Mouse (Mus musculus) layer of hippocampus, postnatal 36 days (tissue): ENCODE results near the gene Cdc42ep5. TPM values are rescaled to one million over a fixed set of nuclear protein-coding genes. Genes with fewer than 3 reads are reported as not detected.

Experiments used
- DNase-seq, 2 experiments: peaks; one replicate each; pipeline ENCODE4 v3.0.0; 2022
- total RNA-seq, 2 experiments: library from RNA; stranded (reverse); gene quantifications; 2 replicates each; pipeline ENCODE4 v1.2.3; 2021

Cdc42ep5 gene
- total RNA-seq, 2 experiments from 2014 or later: 0.95 to 1.1 TPM

DNA sequence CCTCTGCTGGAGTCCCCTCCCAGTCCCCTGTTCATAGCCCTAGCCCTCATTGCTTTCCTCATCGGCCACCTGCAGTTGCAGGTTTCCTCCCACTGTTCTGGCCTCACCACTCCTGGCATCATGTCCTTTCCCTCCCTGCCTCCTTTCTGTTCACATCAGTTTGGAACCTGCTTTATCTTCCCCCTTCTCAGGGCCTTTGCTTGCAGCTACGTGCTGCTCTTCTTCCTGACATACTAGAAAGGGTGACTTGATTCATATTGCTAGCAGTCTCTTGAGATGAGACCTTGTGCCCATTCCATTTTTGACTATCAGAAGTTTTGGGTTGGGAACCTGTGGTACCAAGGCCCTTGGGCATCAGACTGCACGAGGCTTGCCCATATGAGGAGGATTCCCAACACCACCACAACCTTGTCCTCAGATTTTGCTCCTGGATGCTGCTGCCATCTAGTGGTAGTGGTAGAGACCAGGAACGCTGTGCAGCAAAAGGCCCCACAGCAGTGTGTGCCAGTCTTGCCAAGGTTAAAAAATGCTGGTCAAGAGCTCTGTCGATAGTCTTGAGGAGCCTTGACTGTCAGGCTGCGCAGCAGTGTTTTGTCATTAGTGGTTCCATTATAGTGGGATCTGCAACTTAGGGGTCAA, 19.0 kb downstream of the Cdc42ep5 start:
- peak in 1 of 2 experiments; percentile 62 for DNase-seq

DNA sequence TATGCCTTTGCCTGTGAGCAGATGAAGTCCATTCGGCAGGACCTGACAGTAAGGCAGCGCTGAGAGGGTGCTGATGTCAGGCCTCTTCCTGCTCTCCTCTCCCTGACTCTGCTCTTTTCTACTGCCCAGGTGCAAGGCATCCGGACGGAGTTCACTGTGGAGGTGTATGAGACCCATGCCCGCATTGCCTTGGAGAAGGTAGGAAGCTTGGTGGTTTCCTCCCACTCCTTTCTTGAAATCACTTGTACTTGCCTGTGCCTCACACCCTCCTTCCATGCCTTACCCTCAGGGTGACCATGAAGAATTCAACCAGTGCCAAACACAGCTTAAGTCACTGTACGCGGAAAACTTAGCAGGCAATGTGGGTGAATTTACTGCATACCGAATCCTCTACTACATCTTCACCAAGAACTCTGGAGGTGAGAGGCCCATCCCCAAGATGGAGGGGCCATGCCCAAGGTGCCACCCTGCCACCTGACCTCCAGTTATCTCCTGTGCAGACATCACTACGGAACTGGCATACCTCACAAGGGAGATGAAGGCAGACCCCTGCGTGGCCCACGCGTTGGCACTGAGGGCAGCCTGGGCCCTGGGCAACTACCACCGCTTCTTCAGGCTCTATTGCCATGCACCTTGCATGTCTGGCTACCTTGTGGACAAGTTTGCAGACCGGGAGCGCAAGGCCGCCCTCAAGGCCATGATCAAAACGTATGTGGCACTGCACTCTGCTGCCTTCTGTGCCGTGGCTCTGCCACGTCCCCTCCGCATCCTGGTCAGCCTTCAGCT, 19.7 kb downstream of the Cdc42ep5 start:
- DNase-seq: no peak

DNA sequence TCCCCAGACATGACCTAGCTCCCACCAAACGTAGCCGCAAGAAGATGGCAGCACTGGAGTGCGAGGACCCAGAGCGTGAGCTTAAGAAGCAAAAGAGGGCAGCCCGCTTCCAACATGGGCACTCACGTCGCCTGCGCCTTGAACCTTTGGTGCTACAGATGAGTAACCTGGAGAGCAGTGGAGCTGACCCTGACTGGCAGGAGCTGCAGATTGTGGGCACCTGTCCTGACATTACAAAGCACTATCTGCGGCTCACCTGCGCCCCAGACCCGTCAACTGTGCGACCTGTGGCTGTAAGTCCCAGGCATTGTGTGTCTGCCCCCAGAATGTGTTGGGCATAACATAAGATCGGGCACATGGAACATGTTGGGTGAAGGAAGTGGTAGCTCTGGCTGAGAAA, 20.6 kb downstream of the Cdc42ep5 start:
- no peak for DNase-seq

DNA sequence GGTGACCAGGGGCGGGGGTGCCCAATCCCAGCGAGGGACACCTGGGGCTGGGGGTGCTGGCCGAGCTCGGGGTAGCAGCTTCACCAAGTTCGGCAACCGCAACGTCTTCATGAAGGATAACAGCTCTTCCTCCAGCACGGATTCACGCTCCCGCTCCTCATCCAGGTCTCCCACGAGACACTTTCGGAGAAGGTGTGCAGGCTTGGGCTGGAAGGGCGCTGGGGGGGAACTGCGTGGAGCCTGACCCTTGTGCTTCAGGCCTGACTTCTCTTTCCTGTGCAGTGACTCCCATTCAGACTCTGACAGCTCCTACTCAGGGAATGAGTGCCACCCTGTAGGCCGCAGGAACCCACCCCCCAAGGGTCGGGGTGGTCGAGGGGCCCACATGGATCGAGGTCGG, 21.2 kb downstream of the Cdc42ep5 start:
- no peak for DNase-seq

DNA sequence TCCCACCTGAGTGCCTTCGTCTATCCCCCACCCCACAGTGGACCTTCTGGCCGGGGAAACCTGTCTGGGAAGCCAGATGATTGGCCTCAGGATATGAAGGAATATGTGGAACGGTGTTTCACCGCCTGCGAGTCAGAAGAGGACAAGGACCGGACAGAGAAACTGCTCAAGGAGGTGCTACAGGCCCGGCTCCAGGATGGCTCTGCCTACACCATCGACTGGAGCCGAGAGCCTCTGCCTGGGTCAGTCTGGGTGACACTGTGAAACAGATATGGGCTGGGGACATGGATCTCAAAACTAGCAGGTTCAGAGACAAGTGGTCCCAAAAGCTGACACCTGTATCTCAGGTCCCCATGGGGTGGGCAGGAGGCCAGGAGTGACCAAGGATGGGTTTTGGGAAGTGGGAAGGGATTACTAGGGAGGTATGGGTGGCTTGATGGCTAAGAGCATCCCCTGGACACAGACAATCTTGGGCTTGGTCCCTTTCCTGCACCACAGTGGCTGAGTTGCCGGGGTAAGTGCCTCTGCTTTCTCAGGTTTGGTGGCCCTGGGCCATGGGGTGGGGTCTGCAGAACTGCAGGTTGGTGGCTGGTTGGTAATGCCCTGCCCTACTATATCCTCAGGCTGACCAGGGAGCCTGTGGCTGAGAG, 21.7 kb downstream of the Cdc42ep5 start:
- DNase-seq: no peak

DNA sequence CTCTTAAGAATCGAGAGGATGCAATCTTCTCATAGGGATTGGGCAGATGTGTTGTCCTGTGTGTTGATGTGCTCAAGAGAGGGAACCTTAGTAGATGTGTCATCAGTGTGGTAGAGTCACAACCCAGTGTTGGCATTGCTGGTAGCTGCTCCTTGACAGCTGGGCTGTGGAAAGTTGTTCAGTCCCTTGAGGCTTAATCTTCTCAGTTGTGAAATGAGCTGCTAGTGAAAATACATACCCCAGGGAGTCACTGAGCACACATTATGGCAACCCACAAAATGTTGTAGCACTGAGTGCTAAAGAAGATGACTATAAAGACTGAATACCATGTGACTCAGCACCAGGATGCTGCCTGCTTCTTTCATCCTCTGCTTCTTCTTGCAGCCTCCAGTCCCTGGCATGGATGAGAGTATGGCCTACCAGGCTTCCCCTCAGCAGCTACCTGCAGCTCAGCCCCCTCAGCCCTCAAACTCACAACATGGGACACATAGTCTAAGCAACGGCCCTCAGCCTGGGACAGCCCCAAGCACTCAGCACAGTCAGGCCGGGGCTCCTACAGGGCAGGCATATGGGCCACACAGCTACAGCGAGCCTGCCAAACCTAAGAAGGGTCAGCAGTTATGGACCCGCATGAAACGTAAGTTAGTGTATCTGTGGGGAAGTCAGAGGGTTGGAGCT, 22.9 kb downstream of the Cdc42ep5 start:
- no peak for DNase-seq

DNA sequence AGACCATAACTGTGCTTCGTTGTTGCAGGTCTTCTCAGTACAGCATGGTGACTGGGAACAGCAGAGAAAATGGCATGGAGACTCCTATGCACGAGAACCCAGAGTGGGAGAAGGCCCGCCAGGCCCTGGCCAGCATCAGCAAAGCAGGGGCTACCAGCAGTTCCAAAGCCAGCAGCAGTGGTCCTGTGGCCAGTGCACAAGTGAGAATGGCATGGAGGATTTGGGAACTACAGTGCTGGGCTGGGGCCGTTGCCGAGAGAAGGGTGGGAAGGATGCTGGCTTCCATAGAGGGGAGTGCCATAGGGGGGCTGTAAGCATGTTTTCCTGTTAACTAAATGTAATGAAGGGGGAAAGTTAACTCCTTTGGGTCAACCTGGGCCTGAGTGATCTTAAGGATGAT, 25.3 kb downstream of the Cdc42ep5 start:
- no peak for DNase-seq

DNA sequence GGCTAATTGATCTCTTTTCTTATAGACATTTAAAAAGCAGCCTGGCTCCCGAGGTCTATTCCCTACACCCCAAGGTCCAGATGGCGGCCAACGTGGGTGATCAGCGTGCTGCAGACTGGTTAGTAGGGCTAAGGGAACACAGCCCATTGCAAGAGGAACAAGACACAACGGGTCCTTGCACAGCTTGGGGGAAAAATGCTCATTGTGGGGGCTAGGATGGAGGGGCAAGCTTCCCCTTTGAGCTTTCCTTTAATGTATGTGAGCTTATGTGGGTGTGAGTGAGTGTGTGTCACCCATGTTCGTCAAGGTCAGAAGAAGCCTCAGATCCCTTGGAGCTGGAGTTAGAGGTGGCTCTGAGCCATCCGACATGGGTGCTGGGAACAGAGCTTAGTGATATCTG, 26.0 kb downstream of the Cdc42ep5 start:
- DNase-seq: no peak

DNA sequence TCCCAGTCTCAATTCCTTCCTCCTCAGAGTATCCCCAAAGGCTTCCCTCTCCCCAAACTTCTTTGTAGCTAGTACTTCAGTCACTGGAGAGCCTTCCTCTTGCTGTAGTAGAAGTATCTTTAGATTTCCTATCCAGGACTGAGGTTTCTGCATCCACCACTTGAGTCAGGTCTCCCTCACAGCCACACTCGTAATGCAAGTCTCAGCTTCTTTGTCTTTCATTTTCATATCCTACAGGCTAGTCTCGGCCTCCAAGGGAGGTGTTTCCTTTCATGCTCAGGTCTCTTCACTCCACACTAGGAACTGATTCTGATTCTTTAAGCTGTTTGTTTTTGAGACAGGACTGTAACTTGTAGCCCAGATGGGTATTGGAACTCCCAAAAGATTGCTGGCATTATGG, 26.5 kb downstream of the Cdc42ep5 start:
- no peak for DNase-seq

DNA sequence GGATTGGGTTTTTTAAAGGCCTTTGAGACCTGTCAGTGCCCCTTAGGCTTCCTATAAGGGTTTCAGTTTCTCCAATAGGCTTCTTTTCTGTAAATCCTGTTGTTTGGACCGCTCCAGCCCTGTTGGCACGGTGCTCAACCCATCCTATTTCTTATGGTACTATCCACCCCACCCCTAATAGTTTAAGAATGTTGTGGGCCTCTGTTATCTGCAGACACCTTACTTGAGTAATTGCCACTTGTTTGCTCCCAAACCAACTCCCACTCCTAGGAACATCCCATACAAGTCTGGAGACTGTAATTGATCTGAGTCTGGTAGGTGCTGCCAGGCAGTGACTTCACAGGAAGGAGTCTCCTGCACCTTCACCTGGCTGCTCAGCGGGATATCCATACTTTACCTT, 26.9 kb downstream of the Cdc42ep5 start:
- DNase-seq: no peak

DNA sequence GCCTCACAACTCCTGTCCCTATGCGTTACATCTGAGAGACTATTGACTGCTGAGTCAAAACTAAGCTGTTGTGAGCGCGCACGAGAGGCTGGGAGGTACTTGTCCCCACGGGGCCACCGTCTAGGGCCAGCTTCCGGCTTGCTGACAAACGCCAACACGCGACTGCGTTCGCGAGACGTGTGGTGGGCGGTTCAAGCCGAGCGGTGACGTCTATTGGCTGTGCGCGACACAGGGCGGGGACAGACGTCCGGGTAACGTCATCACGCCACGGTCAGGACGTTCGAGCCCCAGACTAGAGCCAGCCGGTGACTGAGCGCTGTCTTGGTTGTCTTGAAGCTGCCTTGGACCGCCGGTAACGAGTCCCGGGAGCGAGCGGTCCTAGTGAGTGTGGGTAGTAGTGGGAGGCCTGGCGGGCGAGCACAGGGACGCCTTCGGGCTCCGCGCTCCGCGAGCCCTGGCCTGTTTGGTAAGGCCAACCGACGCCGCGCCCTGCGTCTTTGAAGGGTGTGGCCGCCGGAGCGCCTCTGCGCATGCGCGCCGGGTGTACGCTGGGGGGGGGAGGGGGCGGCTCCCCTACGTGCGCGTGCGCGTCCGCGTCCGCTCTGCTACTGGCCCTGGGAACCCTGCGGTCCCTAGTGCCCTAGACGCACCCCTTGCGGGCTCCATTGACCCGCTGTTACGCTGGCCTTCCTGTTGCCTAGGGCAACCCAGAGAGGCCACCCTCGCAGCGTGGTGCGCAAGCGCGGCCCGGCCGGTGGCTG, 27.7 kb downstream of the Cdc42ep5 start, which contains the start of gene Leng8:
Gene Leng8 (plus strand): TSS at position 269 of the 761 bp plus-strand sequence.
- peak; percentile 99 to 100 for DNase-seq

DNA sequence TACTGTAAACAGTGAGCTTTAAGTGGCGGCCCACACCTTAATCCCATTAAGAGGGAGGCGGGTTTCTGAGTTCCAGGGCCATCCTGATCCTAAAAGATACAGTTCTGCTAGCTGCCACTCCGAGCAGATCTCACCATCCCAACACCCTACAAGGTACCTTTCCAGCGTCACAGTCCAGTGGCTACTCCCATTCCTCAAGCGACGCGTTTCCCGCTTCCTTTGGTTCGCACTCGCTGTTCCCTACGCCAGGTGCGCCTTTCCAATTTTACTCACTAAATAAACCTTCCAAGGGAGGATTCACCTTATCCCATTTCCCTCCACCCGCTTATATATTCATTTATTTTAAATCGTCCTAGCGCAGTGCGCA, 28.3 kb downstream of the Cdc42ep5 start:
- DNase-seq: no peak

DNA sequence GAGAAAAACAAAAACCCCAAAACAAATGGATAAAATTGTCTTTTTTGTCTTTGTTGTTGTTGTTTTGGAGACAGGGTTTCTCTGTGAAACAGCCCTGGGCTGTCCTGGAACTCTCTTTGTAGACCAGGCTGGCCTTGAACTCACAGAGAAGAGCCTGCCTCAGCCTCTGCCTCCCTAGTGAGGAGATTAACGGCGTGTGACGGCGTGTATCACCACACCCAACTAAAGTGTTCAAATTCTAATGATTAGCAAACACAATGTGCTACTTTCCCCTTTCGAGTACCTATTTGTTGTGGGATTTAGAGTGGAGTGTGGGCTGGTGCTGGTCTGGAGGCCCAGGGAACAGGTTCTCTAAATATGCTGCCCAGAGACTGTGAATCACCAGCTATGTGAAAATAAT, 29.7 kb downstream of the Cdc42ep5 start:
- DNase-seq: no peak

DNA sequence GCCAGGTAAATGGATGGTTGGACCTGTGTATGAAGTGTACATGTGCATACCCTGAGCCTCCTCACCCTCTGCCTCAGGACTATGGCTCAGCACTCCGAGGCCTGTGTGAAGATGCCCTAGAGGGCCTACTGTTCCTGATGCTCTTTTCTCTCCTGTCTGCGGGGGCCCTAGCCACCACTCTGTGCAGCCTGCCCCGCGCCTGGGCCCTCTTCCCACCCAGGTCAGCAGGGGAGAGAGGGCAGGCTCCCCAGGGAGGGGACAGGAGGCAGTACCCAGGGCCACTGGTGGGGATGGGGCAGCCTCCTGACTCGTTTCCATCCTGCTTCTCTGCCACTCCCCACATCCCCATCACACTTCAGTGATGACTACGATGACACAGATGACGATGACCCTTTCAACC, 31.7 kb downstream of the Cdc42ep5 start:
- no peak for DNase-seq

DNA sequence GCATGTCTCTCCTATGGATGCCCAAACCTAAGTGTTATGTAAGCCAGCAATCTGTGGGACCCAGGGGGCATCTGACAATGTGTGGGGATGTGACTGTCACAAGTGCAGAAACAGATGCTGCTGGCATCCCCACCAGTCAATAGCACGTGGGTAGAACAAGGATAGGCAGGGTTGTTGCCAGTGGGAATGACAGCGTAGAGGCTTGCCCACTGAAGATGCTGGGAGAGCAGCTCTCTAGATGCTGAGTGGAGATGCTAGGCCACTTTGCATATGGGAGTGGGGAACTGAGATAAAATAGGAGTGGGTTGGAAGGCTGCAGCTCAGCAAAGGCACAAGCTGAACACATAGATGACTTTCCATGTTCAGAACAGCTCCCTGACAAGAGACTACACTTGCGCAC, 32.1 kb downstream of the Cdc42ep5 start:
- DNase-seq: peak; percentile 66 to 77

DNA sequence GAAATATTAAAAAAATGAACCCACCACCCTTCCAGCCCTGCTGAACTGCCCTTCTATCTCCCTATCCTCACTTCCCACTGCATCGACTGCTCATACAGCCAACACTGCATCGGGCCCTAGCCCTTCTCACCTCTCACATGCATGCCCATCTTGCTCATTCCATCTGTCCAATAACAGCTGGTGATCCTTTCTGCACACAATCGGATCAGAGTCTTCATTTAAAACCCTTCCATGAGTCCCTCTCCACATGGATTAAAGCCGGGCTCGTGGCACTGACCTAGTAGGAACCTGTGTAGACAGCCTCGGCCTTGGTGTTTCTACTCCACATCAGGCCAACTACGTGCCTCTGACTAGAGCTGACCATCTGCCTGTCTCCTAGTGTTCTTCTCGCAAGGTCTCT, 32.7 kb downstream of the Cdc42ep5 start:
- no peak for DNase-seq

DNA sequence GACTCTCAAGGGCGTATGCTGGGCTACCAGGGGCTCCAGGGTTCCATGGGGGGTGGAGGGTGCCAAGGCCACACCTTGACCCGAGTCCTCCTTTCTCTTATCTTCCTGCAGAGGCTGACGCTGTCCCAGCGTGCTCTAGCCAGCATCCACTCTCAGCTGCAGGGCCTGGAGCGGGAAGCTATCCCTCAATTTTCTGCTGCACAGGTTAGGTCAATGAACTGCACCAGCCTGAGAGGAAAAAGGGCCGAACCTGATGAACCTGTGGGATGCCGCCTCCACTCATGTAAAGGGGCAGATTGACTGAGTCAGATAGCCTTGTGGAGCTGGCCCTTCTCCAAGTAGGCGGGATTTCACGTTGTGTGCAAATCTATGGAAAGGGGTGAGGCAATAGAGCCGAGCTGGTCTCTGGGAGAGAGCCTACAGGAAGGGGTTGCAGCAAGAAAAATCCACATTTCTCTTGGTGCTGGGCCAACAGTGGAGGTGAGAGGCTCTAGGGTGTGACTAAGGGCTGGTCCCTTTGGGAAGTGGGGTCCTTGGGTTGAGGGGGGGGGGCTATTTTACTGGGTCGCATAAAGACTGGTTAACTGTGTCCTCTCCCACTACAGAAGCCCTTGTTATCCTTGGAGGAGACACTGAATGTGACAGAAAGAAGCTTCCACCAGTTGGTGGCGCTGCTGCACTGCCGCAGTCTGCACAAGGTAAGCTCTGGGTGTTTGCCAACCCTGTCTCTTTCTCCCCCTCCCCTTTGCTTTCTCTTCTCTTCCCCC, 33.8 kb downstream of the Cdc42ep5 start:
- peak; percentile 73 to 77 for DNase-seq

DNA sequence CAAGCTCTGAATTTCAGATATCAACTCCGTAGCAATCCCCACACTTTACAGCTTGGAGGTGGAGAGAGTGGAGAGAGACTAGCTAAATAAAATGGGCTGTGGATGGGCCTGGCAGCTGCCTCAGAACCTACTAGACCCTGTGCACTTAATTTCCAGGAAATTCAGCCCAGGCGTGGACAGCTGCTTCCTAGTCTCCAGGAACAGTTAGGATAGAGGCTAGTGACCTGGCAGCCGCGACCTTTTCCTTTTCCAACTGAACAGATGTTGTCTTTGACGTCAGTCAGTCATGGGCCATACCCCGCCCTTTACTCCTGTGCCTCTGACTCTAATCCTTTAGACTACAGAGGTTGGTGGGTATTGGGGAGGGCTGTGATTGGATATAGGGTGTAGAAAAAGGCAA, 35.8 kb downstream of the Cdc42ep5 start:
- no peak for DNase-seq

DNA sequence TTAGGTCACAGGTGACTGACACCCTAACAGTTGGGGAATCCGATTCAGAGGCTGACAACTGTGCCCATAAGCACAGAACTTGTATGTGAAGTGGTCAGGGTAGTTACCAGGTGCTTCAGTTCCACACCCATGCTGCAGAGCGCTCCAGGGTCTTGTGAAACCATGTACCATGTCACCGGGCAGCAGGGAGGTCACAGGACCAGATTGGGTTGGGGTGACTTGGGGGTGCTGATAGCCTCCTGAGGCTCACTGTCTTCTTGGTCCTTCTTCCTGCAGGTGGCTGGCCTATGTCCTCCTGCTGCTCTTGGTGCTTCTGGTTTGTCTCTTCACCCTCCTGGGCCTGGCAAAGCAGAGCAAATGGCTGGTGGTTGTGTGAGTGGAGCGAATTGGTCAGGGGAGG, 36.8 kb downstream of the Cdc42ep5 start:
- no peak for DNase-seq

DNA sequence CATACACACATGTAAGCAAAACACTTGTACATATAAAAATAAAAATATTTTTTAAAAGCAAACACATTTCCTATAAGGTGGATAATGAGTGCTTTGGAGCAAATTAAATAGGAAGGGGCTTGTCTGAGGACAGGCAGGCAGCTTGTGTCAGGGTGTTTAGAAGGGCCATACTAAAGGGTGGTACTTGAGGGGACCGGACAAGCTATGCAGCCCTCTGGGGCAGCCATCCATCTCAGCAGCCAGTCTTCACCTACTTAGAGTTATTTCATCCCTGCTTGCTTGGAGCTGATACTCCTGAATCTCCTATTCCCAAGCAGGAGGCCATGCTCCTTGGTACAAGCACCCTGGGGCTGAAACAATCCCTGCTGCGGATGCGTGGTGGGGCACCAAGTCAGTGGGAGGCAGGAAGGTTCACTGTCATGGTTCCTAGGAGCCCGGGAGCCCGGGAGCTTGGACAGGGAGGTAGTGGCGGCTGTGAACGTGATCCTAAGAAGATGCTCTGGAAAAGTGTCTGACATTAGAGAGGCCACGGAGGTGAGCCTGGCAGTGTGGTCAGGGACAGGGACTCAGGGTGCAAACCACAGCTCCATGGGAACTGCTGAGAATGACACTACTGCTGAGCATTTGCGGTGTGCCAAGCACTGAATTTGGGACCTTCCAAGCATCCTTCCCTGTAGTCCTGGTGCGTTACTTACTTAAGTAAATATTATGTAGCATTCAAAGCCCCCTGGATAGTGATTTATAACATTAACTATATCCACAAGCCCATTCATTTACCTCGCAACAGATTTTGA, 37.5 kb downstream of the Cdc42ep5 start:
- DNase-seq: no peak

DNA sequence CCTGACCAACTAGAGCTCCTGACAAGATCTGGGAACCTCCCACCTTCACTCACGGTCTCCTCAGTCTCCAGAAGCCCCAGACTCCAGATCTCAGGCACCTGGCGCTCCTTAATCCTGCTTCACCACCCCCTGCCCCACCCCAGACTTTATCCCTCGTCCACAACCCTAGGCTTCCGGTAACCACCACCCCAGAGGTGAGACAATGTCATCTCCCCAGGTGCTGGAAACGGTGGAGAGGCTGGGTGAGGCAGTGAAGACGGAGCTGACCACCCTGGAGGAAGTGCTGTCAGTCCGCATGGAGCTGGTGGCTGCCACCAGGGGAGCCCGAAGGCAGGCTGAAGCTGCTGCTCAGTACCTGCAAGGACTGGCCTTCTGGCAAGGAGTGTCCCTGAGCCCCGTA, 39.4 kb downstream of the Cdc42ep5 start:
- no peak for DNase-seq
